Mouse (Mus musculus): ENCODE measurements around the gene Haus3.

GRCm38 (mm10) chr5:34185051-34185580 is 15.8 kb upstream of the Haus3 start:
- TF ChIP-seq CTCF (IDR thresholded peaks at IDR 0.05; ENCODE audit: control insufficient read depth, insufficient read depth, low read length) (no peak), POLR2A (IDR thresholded peaks at IDR 0.05; ENCODE audit: borderline replicate concordance, control insufficient read depth, low read depth, low read length) (no peak)

Measured in bone marrow, adult 2 months (tissue).